Mouse (Mus musculus): ENCODE measurements around the gene Rusc2. TPM values are rescaled to one million over a fixed set of nuclear protein-coding genes. Genes with fewer than 3 reads are reported as not detected.
A peak's percentile ranks its signal among the peaks of the same experiment; 100 is the strongest.

Gene Rusc2
- polyA plus RNA-seq, 1 experiment, result 15.5 TPM

DNA sequence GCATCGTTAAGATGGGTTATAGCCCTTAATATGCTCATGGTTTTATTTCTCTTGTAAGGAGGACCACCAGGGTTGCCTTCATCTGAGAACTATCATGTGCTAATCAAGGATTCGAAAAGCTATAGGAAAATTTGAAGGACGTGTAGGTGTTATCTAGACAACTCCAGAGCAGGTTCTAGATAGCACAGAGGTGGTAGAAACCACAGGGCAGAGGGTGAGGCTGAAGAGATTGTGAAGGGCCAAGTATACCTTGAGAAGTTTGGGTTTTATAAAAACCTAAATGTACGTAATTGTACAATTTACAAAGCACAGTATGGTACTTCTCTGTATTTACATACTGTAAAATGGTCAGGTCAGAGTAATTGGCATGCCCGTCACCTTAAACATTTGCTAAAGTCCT is 13.4 kb downstream of the Rusc2 start:
- DNase-seq, result no peak
- no peak overlapping the region for H3K4me3 ChIP-seq (ENCODE audit: insufficient read depth, low read depth, low read length)
- TF ChIP-seq CTCF (conservative IDR thresholded peaks at IDR 0.05; ENCODE audit: insufficient read depth, insufficient read length, low read depth, low read length) (no peak), POLR2A (IDR thresholded peaks at IDR 0.05; ENCODE audit: low read depth, low read length) (no peak)
- H3K36me3 ChIP-seq (ENCODE audit: control insufficient read depth, insufficient read depth, low read length), result no peaks in the 10 kb centered on the region
- peaks cover 41% of the 10 kb centered on the region for H3K4me1 ChIP-seq (ENCODE audit: control insufficient read depth, insufficient read depth, low read length)
- peak overlapping the region; percentile 95 for H3K27ac ChIP-seq (ENCODE audit: insufficient read depth, low read depth, low read length)
- H3K27me3 ChIP-seq (replicated peaks; ENCODE audit: control insufficient read depth, insufficient read depth, low read length), result no peaks in the 10 kb centered on the region
- 75% methylated on average over 5 of the region's 5 CpGs for WGBS

DNA sequence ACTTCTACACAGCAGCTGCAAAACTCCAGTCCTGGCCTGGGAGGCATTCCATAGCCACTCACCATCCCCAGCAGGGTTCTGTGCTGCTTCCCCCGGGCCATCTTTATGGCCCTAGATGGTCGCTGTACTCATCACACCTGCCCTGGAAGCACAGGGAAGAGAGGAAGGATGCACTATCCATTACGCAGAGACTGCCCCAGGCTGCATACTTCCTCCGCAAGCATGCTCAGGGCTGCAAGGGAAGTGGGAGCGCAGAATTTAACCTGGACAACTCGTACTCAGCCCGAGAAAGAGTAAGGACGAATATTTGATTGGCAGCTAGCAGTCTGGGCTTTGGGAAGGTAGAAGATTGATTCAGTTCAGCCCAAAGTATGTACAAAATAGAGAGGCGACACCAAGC is 14.1 kb downstream of the Rusc2 start:
- 77% methylated on average over 9 of the region's 9 CpGs for WGBS
- no peaks in the 10 kb centered on the region for H3K36me3 ChIP-seq (ENCODE audit: control insufficient read depth, insufficient read depth, low read length)
- no peaks in the 10 kb centered on the region for H3K27me3 ChIP-seq (replicated peaks; ENCODE audit: control insufficient read depth, insufficient read depth, low read length)
- H3K4me1 ChIP-seq (ENCODE audit: control insufficient read depth, insufficient read depth, low read length), result peaks cover 41% of the 10 kb centered on the region
- peak overlapping the region; percentile 5 for H3K27ac ChIP-seq (ENCODE audit: insufficient read depth, low read depth, low read length)
- DNase-seq, result no peak
- TF ChIP-seq CTCF (conservative IDR thresholded peaks at IDR 0.05; ENCODE audit: insufficient read depth, insufficient read length, low read depth, low read length) (no peak), POLR2A (IDR thresholded peaks at IDR 0.05; ENCODE audit: low read depth, low read length) (no peak)
- no peak overlapping the region for H3K4me3 ChIP-seq (ENCODE audit: insufficient read depth, low read depth, low read length)

- WGBS, result 91% methylated on average over 5 of the region's 5 CpGs
- Histone ChIP-seq H3K4me1 (ENCODE audit: control insufficient read depth, insufficient read depth, low read length) (peaks cover 37% of the 10 kb centered on the region), H3K27ac (ENCODE audit: insufficient read depth, low read depth, low read length) (no peak overlapping the region), H3K4me3 (ENCODE audit: insufficient read depth, low read depth, low read length) (no peak overlapping the region), H3K27me3 (replicated peaks; ENCODE audit: control insufficient read depth, insufficient read depth, low read length) (no peaks in the 10 kb centered on the region), H3K36me3 (ENCODE audit: control insufficient read depth, insufficient read depth, low read length) (no peaks in the 10 kb centered on the region)
- no peak for DNase-seq
- TF ChIP-seq POLR2A (IDR thresholded peaks at IDR 0.05; ENCODE audit: low read depth, low read length), result no peak
- TF ChIP-seq CTCF (conservative IDR thresholded peaks at IDR 0.05; ENCODE audit: insufficient read depth, insufficient read length, low read depth, low read length), result no peak
These were observed 14.6 kb downstream of the Rusc2 start for GRCm38 (mm10) chr4:43396381-43396780.

GRCm38 (mm10) chr4:43398014-43398413 is 16.2 kb downstream of the Rusc2 start:
- 75% methylated on average over 4 of the region's 4 CpGs for WGBS
- Histone ChIP-seq H3K27me3 (replicated peaks; ENCODE audit: control insufficient read depth, insufficient read depth, low read length) (no peaks in the 10 kb centered on the region), H3K36me3 (ENCODE audit: control insufficient read depth, insufficient read depth, low read length) (no peaks in the 10 kb centered on the region), H3K4me3 (ENCODE audit: insufficient read depth, low read depth, low read length) (no peak overlapping the region), H3K27ac (ENCODE audit: insufficient read depth, low read depth, low read length) (peak overlapping the region; percentile 87; the same call in 1 of the 2 replicates), H3K4me1 (ENCODE audit: control insufficient read depth, insufficient read depth, low read length) (peaks cover 40% of the 10 kb centered on the region)
- no peak for DNase-seq
- TF ChIP-seq POLR2A (IDR thresholded peaks at IDR 0.05; ENCODE audit: low read depth, low read length), result no peak
- no peak for TF ChIP-seq CTCF (conservative IDR thresholded peaks at IDR 0.05; ENCODE audit: insufficient read depth, insufficient read length, low read depth, low read length)

DNA sequence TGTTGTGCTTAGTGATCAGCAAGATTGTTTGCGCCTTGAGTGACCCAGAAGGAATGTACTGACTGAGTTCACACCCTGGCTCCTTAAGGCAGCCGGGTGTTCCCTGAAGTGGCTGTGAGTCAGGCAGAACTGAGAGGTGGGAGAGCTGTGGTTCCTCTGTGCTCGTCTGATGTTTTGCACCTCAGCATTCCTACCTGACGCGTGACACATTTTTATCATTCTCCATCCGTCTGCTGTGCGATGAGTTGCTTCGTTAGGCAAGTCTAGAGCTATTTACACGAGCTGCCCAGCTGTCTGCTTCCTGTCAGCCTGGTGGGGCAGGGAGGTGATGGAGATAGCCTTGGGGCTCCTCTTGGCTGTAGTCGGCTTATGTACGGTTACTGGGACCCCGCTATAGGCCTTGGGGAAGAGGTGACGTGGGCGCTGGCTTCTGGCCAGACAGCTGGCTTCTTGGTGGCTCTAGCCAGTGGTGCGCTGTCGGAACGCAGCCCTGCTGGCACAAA is 17.1 kb downstream of the Rusc2 start:
- H3K36me3 ChIP-seq (ENCODE audit: control insufficient read depth, insufficient read depth, low read length), result no peaks in the 10 kb centered on the region
- H3K4me1 ChIP-seq (ENCODE audit: control insufficient read depth, insufficient read depth, low read length), result peaks cover 38% of the 10 kb centered on the region
- TF ChIP-seq POLR2A (IDR thresholded peaks at IDR 0.05; ENCODE audit: low read depth, low read length), result no peak
- H3K27ac ChIP-seq (ENCODE audit: insufficient read depth, low read depth, low read length), result peak overlapping the region; percentile 87
- DNase-seq, result peak; percentile 63
- H3K27me3 ChIP-seq (replicated peaks; ENCODE audit: control insufficient read depth, insufficient read depth, low read length), result no peaks in the 10 kb centered on the region
- peak overlapping the region; percentile 32; the same call in 1 of the 2 replicates for H3K4me3 ChIP-seq (ENCODE audit: insufficient read depth, low read depth, low read length)
- 23% methylated on average over 17 of the region's 17 CpGs for WGBS

DNA sequence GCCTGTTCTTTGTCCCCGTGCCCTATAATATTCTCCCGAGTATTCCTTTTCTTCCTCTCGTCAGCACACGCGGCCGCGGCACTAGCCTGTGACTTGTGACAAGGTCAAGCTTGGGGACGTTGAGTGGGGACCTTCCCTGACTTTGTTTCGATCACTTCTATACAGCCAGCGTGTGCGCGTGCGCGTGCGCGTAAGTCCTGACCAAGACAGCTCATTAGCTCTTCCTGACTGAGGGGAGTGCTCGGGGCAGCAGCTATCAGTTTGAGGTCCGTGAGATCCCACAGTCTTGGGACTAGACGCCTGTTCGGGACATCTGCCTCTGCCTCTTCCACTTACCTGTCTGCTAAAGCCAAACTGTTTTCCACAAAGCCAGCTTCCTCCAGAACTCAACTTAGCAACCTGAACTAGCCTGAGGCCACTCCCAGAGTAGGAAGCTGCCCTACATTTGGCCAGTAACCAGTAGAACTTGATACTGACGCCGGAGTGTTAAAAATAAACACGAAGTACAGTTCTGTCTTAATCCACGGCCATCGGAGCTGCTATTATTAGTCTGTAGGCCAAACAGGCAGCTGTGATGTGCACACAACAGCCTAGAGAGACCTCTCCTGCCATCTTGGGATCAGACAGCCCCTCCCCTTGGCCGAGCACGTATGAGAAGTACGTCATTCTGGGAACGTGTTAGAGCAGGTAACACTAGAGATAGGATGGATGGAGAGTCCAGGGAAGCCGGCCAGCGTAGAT is 17.8 kb downstream of the Rusc2 start:
- peak; percentile 66 for DNase-seq

GRCm38 (mm10) chr4:43400976-43401375 is 19.2 kb downstream of the Rusc2 start:
- Histone ChIP-seq H3K4me3 (ENCODE audit: insufficient read depth, low read depth, low read length) (no peak overlapping the region), H3K4me1 (ENCODE audit: control insufficient read depth, insufficient read depth, low read length) (peaks cover 33% of the 10 kb centered on the region), H3K27ac (ENCODE audit: insufficient read depth, low read depth, low read length) (no peak overlapping the region), H3K27me3 (replicated peaks; ENCODE audit: control insufficient read depth, insufficient read depth, low read length) (no peaks in the 10 kb centered on the region), H3K36me3 (ENCODE audit: control insufficient read depth, insufficient read depth, low read length) (no peaks in the 10 kb centered on the region)
- DNase-seq, result no peak
- WGBS, result 47% methylated on average over 10 of the region's 10 CpGs
- no peak for TF ChIP-seq CTCF (conservative IDR thresholded peaks at IDR 0.05; ENCODE audit: insufficient read depth, insufficient read length, low read depth, low read length)
- TF ChIP-seq POLR2A (IDR thresholded peaks at IDR 0.05; ENCODE audit: low read depth, low read length), result no peak

More for the DNA sequence above, 17.8 kb downstream of the Rusc2 start:
- Histone ChIP-seq H3K27me3 (replicated peaks; ENCODE audit: control insufficient read depth, insufficient read depth, low read length) (no peaks in the 10 kb centered on the region), H3K27ac (ENCODE audit: insufficient read depth, low read depth, low read length) (peak overlapping the region; percentile 87), H3K4me1 (ENCODE audit: control insufficient read depth, insufficient read depth, low read length) (peaks cover 33% of the 10 kb centered on the region), H3K4me3 (ENCODE audit: insufficient read depth, low read depth, low read length) (peak overlapping the region; percentile 32), H3K36me3 (ENCODE audit: control insufficient read depth, insufficient read depth, low read length) (no peaks in the 10 kb centered on the region)
- TF ChIP-seq CTCF (conservative IDR thresholded peaks at IDR 0.05; ENCODE audit: insufficient read depth, insufficient read length, low read depth, low read length) (no peak), POLR2A (IDR thresholded peaks at IDR 0.05; ENCODE audit: low read depth, low read length) (no peak)
- WGBS, result 47% methylated on average over 31 of the region's 31 CpGs
